Mouse (Mus musculus) cerebellum, postnatal 14 days (tissue): ENCODE results near the gene Nxn.

Source experiments
- DNase-seq, 2 experiments: peaks; one replicate each; pipeline ENCODE4 v3.0.0; 2021; ENCODE audit warnings: mixed read lengths in 2 of 2

Gene Nxn

DNA sequence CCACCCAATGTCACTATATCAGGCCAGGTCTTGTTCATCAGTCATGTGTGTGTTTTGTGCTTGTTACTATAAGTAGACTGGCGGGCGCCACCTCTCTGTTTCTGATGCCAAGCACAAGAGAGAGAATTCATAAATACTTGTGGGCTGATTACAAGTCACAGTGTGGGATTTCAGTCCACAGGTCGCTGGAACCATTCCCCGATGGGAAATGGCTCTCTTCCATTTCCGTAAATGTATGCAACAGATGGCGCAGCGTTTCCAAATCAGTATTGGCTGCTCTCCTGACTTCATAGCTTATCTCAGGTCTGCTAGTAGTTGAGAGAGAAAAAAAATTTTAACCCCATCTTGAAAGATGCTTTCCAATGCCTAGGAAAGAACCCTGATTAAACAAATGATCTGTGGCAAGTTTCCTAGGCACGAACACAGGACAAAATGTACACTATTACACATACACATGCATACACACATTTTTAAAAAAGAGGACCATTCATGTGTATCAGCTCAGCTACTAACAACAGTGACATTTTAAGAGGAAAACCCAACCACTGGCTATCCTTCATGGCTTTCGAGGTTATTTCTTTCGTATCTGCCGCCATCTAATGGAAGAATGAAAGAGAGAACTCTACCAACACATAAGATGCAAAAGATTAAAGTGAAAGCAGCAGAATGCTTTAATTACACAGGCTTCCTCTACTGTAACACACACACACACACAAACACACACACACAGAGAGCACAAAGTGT, 819 bp upstream of the Nxn start:
- peak; percentile 81 to 83 for DNase-seq

DNA sequence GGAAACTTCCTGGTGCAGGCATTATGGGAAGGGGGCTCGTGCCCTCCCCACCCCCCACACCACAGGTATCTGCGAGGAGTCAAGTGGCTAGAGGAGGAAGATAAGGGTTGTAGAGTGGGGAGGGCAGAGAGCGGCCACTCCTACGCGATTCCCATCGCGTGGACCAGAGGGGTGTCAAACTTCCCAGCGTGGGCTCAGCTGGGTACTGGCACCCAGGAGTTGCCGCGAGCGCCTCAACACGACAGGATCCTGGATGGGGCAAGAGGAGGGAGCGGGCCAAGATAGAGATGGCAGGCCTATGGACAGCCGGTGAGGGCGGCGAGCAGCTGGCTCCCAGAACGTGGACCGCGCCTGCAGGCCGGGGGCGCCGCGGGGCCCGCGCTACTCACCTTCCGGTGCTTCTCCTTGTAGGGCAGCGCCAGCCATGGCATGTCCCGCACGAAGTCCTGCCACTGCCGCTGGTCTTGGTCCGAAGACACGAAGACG, 585 bp downstream of the Nxn start:
- peak; percentile 69 to 70 for DNase-seq

DNA sequence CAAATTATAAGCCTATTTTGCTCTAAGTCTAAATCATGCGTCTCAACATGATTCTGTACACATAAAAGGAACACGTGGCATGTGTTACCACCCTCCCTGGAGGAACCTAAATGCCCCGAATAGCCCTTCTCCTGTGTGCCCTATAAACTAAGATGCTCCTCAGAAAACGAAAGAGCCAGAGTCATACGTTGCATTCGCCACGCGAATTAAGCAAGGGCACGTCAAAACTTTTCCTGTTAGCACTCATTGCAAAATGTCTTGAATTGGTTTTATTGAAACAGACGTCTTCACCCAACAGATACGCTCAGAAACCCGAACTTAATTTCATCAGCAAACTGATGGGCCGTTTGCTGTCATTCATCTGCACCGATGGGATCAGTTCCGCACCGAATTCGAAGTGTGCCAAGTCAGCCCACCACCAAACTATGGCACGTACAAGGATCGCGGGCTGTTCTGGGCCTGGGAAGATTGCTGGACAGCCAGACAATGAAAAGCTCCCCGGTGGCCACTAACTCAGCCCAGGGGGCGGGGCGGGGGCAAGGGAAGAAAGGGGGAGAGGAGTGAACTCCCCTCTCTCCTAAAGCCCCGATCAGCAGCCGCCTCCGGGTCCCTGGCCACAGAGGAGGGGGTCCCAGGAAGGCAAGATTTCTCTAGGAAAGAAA, 1.2 kb downstream of the Nxn start:
- DNase-seq: peak; percentile 42 to 48

DNA sequence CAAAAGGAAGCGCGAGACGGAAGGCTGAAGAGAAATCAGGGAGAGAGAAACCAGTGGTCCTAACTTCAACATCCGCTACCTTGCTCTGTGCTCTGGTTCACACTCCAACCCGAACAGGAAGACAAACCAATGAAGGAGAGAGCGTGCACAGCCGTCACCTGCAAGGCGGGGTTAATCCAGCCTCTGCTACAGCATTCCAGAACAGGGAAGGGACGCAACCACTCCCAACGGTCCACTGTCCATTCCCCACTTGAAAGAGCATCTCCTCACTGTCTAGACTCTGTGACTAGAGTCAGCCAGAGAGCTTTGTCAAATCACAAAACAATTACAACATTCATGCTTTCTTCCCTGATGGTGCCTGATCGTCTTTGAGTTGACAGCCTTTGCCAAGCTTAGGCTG, 5.9 kb downstream of the Nxn start:
- DNase-seq: no peak

DNA sequence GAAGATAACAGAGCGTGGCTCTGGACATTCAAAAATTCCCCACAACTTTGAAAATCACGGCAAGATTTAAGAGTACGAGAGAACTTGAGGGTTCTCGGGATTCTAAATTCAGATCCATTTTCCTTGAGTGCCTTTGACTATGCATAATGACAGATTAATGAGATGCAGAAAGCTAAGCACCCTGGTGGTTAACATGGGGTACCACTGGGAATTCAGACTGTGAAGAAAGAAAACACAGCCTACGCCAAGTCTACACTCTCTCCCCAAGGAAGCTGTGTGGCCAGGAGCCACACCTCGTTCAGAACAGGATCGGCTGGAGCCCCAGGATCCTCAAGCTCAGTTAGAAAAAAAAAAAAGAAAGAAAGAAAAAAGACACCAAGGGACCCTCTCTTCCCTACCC, 6.4 kb downstream of the Nxn start:
- DNase-seq: no peak

DNA sequence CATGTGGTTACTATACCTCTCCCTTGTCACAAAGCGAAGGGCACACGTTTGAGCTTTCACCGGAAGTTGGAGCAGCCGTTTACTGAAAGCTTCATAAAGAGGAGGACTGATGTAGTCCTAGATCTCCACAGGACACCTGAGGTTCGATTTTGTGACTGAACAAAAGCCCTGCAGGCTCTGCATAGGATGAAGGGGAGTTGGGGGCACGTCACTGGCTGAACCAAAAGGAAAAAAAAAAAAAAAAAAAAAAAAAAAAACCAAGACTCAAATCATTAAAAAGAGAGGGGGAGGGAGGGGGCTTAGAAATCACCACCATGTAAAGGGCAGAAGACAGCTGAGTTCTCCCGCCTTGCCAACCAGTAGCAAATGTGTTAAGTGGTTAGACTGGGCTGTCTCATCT, 10.2 kb downstream of the Nxn start:
- DNase-seq: no peak

DNA sequence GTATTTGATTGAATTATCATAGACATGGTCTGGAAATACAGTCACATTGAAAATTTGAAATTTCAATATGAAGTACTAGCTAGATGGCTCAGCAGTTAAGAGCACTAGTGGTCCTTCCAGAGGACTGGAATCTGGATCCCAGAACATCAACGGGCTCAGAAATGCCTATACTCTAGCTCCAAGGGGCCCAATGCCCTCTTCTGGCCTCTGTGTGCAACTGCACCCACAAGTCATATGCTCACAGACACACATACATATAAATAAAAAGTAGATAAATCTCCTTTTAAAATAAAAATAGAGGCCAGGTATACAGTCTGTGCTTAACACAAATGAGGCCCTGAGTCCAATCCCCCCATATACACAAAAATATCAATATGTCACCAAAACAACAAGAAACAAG, 11.8 kb downstream of the Nxn start:
- no peak for DNase-seq

DNA sequence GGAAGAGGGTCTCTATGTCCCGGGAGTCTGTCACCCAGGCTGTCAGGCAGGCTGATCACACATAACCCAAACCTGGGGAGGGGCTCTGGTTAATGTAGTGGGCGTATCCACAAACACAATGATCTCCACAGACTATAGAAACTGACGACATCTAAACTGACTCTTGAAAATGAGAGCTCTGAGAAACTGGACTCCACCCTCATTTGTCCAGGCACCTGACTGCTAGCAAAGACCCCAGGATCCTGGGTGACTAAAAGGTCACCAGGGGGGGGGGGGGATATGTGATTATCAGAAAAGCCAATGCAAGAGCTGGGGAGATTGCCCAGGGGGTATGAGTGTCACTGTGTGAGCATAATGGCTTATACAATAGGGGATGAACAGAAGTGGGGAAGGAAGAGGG, 13.2 kb downstream of the Nxn start:
- no peak for DNase-seq

DNA sequence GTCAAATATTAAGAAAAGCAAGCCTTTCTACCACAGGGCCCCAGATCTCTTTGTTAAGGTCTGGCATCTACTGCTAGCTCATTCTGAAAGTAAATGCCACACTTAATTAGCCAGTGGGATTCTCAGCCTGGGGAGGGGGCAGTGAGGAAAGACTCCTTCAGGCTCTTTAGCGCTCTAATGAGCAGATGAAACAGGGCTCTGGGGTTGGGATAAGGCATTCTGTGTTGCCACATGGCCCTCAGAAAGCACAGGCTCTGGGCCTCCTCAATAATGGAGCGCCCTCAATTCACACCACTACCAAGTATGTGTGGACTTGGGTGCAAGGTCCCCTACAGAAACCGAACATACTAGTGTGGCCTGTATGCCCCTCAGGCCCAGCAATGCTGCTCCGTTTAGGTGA, 13.9 kb downstream of the Nxn start:
- no peak for DNase-seq

DNA sequence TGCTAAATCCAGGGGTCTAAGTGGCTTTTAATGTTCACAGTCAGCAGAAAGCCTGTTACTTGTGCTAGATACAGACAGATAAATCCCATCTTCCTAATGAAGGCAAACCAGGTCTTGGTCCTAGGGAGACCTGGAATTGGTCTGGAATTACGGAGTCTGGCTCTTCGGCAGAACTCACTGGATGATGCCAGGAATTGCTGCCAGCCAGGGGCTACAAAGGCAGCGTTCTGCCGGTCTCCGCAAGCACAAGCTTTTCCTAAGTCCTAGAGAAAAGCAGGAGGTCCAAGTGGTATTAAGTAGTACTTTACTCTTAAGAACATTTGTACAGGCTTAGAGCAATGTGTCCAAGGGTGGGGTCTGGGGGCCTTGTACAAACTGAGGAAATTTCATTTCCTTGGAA, 14.6 kb downstream of the Nxn start:
- DNase-seq: peak; percentile 71 to 77

DNA sequence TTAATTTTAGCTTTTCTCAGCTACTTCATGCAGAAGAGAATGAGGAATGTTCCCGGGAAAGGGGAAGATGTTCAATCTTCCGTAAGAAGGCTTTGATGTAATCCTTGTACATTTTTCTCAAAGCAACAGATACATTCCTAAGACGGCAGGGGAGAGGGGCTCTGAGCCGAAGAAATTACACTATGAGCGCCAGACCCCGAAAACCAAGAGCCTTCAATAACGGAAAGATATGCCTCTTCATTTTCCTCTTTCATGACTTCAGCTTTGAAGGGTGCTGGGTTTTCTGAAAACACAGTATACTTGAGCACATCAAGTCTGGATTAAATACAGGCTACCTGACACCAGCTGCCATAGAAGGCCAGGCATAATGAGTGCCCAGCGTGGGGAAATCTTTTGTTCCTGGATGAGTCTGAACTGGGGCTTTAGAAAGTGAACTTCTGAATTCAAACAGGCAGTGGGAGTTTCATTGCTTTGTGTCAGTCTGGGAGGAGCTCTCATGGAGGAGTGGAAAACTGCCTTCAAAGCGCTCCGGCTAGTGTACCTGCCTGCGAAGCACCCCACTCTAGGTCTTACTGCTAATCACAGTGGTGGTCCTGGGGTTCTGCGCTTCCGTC, 16.1 kb downstream of the Nxn start:
- no peak for DNase-seq

DNA sequence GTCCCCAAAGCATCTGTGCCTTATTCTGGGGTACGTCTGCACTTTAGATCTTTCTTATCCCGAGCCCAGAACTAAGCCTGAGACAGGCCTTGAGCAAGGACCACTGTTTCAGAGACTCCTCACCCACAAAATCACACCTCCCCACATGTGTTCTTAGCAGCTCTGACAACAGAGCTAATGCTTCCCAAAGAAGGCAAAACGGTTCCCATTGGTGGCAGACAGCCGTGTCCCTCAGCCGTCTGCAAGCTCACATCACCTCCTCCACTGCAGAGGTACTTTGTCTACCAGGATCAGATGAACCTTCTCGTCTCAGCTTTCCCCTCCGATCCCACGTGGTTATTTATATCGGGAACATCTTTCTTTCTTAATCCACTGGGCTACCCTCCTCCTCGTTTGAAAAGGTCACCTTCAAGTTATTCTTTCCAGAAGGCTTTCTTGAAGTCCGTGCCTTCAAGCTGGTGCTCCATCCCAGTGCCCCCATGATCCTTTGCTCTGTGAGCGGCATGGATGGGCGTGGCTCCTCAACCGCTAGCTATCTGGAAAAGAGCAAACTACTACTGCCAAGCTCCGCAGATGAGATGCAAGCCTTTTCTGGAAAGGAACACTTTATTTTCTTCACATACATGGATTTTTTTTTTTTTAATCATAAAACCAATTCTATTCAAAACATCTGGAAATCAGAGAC, 17.6 kb downstream of the Nxn start:
- no peak for DNase-seq

DNA sequence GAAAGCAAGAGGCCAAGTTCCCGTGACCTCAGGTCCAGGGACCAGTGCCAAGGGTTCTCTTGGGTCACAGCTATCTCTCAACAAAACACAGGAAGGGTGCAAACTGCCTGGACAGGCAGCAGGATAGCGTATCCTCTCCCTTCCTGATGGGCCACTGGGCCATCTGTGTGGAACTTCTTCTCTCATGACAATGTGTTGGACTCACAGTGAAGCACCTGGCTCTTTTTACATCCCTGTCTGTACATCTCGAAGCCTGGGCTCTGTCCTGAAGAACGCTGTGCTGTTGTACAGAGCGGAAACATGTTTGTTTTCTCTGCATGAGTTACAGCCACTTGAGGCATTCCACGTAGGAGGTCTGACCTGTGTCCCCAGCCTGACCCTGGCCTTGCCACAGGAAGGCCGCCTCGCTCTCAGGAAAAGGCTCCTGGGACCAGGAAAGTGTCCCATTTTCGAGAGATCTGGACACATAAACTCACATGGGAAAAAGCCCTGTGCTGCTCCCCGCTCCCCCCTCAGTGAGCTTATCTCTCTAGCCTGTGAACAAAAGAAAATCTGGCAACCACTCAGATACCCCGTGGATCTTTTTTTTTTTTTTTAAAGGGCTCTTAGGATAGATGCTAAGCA, 18.9 kb downstream of the Nxn start:
- no peak for DNase-seq

DNA sequence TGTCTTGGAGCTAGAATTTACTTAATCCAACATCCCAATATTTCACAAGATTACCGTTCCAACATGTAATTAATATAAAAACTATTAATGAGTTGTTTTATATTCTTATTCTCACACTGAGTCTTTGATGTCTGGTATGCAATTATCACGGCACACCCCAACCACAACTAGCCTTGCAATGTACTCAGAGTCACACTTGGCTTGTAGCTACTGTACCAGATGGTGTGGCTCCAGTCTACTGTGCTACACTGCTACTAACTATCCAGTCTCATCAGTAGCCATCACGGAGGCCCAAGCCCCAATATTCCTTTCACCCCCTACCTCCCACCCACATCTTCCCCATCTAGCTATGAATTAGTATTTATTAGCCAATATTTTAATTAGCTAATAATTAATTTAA, 22.5 kb downstream of the Nxn start:
- peak in 1 of 2 experiments; percentile 64 for DNase-seq

DNA sequence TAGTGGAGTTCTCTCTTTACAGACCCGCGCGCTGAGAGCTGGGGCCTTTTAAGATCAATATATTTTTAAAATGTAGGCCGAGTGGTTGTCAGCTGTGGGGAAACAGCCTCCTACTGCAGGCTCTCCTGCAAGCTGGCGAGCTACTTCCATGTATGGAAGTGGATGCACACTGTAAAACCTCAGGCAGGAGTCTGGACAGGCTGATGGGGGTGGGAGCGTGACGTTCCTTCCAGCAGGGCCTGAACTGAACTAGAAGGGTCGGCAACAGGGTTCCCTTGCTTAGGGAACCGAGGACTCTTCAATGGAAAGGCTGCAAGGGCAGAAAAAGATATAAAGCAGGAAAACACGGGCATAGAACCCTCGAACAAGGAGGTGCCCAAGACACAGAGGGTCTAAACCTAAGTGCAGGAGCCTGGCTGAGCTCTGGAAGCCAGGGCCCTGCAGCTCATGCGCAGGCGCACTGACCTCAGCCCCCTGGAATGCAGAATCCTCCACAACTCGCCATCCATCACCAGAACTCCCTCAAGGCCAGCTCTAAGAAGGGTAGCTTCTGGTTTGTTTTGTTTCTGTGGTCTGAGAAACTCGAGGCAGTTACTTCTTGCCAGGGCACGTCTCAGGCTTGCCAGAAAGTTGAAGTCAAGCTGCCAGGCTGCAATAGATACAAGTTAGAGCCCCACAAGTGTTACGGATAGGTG, 24.3 kb downstream of the Nxn start:
- DNase-seq: no peak

DNA sequence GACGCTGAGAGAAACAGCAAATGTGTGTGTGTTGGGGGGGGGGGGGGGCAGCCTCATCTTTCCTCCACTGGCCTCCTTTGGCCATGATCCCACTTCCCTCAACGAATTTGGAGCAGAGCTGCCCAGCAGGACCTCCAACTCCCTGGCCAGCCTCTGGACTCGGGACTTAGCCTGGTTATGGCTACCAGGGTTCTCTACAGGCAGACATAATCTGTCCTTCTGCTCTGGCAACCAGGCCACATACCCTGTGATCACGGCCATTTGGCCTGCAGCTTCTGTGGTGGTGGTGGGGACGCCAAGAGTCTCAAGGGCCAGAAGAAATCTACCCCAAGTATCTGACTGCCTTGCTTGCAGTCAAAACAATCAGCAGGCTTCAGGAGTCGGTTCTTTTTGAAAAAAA, 26.4 kb downstream of the Nxn start:
- peak; percentile 53 to 74 for DNase-seq

DNA sequence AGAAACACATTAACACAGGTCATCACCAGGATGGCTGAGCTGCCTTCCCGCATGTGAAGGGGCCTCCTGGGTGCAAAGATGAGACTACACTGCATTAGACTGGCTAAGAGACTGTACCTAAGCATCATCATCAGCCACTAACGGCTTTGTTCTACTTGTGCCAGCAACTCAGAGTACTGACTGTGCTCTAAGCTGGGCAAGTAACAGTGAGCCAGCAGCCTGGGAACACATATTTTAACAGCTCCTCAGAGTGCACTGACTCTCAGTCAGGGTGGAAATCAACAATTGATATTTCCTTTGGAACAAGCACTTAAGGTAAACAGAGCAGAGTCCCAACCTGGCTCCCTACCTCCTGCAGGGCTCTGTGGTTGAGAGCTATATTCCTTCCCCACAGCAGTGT, 26.8 kb downstream of the Nxn start:
- peak in 1 of 2 experiments; percentile 39 for DNase-seq

DNA sequence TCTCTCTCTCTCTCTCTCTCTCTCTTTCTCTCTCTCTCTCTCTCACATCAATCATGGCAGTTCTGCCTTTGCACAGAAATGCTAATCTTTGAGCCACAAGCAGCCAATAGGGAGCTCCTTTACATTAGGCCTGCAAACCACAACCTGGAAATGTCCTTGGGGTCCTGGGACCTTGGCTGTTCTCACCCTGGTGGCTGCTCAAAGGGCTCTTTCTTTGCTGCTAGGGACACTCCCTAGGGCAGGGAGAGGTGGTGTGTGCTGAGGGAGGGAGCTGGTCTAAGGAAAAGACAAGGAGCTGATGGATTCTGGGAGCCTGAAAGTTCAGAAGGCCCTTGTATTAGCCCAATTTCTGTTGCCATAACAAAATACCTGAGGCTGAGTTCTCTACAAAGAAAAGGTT, 28.4 kb downstream of the Nxn start:
- no peak for DNase-seq

DNA sequence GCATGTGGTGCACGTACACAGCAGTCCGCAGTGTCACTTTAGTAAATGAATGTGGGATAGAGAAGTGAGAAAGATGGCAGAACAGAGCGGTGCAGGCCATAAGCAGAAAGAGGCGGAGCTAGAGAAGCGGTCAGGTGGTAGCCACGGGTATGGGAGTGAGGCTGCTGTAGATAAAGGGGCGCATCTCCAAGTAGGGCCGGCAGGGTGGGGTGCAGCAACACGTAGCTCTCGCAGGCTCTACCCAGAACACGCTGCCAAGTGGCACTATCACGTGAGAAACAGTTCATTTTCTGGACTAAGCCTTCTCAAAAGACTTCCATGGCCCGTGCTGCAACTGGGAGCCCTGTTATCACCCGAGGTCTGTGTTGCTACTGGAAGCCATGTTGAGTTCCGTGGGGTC, 32.2 kb downstream of the Nxn start:
- DNase-seq: no peak

DNA sequence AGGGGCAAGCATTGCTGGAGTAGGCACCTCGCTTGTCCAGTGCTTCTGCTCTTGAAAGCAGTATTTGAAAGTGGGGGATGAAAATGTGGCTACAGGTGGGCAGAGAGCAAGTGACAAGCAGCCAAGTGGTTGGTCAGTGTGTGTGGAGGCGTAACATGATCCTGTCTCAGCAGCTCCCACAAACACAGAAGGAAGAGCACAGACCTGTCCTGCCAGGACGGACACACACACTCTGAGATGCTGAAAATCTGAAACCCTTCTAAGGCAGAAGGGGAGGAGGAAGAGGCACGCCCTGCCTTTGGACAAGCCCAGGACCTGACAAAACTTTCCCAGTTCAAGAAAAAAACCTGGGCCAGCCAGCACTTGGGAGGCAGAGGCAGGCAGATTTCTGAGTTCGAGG, 34.9 kb downstream of the Nxn start:
- no peak for DNase-seq

DNA sequence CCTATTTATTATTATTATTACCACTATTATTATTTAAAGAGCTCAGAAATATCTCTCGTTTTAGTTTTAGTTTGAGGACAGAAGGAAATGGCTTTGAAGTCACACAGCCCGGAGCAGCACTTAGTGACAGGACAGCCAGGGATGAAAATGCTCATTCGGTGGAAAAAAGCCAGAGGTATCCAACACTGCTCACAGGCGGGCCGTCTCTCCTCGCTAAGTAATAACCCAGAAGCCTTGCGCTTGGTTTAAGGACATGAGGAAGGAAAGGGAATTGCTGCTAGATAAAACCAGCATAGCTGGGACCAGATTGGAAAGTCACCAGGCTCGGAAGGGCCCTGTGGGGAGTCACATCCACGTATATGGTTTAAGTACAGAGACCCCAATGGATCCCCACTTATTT, 35.3 kb downstream of the Nxn start:
- no peak for DNase-seq

DNA sequence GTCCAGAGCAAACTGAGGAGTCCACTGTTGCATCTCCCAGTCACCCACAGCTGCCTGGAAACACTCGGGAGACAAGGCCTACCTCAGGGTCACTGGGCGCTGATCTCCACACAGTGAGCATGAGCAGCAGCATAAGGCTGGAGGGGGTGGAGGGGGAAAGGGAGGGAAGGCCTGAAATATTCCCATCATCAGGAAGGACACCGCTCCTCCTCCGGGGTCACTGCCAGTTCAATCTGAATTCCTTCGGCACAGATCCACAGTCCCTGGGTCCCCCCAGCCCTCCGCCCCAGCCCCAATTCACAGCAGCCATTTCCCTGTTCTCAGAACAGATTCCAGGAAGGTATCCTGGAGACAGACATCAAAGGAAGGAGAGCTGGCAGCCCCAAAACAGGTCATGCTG, 35.8 kb downstream of the Nxn start:
- DNase-seq: no peak

DNA sequence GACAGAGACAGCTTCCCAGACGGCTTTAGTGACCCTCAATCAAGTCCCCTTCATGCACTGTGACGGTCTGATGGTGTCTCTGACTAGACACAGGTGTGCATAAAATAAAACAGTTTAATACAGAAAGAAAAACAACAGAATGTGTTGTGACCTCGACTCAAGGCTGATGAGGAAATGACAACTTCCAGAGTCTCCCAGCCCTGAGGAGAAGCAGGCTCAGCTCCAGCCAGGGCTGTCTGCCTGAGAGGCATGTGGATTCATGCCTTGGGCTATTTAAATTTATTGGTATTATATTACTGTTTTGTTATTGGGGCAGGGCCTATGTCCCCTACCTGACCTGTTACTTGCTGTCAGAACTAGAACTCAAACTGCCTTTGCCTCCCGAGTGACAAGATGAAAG, 37.5 kb downstream of the Nxn start:
- DNase-seq: no peak
